In the genomic region with DNA sequence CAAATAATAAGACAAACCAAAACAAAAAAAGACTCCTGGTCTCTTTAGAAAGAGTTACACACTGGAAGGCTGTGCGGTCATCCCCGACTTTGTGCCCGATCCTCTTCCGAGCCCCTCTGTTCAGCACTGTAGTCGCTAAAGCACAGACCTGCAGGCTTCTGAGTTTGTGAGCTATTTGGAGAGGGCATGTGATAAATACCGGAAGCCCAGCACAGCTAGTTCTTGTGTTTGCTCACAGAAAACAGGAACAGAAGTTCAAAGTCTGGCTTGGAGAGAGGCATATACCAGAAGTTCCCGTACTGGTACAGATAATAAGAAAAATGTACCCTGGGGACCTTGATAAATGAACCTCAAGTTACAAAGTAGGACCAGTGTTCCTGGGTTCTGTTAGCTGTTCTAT, we compare ENCODE assay signal across 15 mouse cellular contexts. TPM values are rescaled to one million over a fixed set of nuclear protein-coding genes. Genes with fewer than 3 reads are reported as not detected.
A peak's percentile ranks its signal among the peaks of the same experiment; 100 is the strongest.
DNase-seq lines count a peak whose midpoint lies in the region; ATAC-seq and TF ChIP-seq lines count a peak whose summit lies in the region.
"Had no signal": no experiment of that assay in that cellular context is flagged by ENCODE, and none has a peak within 500 bp of the region (broad histone marks: within the 10 kb centered on the region; RNA-seq: fewer than 3 reads in every experiment).

No protein-coding gene starts in this region.

- peak overlapping the region; percentile 45; the same call in 1 of the 2 replicates for H3K27ac ChIP-seq in kidney, adult 2 months (ENCODE audit: insufficient read depth, low read depth, low read length)
- peak overlapping the region; percentile 39; the same call in 1 of the 2 replicates for H3K27ac ChIP-seq in brown adipose tissue, adult 24 weeks (replicated peaks; ENCODE audit: low read depth, low read length)
- H3K27ac ChIP-seq in limb, embryonic 12.5 days, result peak overlapping the region; percentile 66
- H3K27ac ChIP-seq in forebrain, embryonic 16.5 days (ENCODE audit: low read length), result no peak overlapping the region
- H3K27ac ChIP-seq: hindbrain, embryonic 14.5 days; midbrain, embryonic 12.5 days; neural tube, embryonic 12.5 days had no signal

- no peaks in the 10 kb centered on the region for H3K27me3 ChIP-seq in kidney, adult 2 months (replicated peaks; ENCODE audit: control insufficient read depth, insufficient read depth, low read length)
- no peaks in the 10 kb centered on the region for H3K27me3 ChIP-seq in limb, embryonic 12.5 days
- no peaks in the 10 kb centered on the region for H3K27me3 ChIP-seq in forebrain, embryonic 16.5 days (replicated peaks; ENCODE audit: control insufficient read depth, insufficient read depth, low read length)
- H3K27me3 ChIP-seq: midbrain, embryonic 12.5 days; neural tube, embryonic 12.5 days had no signal

- ATAC-seq in limb, embryonic 12.5 days (ENCODE audit: insufficient number of reproducible peaks, insufficient read depth, low FRiP score, low TSS enrichment, low read depth), result no peak
- ATAC-seq in neutrophil, adult 5-6 weeks (ENCODE audit: extremely low read depth, insufficient number of reproducible peaks, low FRiP score, poor library complexity, severe bottlenecking), result peak; percentile 18; the same call in 1 of the 2 replicates
- ATAC-seq in frontal cortex, adult (ENCODE audit: low TSS enrichment), result no peak
- no peak for ATAC-seq in forebrain, embryonic 16.5 days
- ATAC-seq: CD4-positive, CD25-positive, alpha-beta regulatory T cell, adult 4 months had no signal

- TF ChIP-seq POLR2A in kidney, adult 2 months (IDR thresholded peaks at IDR 0.05; ENCODE audit: low read depth, low read length), result no peak

- H3K9ac ChIP-seq in limb, embryonic 12.5 days (replicated peaks), result no peak overlapping the region
- no peak overlapping the region for H3K9ac ChIP-seq in forebrain, embryonic 16.5 days (replicated peaks; ENCODE audit: low read depth, low read length)
- H3K9ac ChIP-seq: hindbrain, embryonic 14.5 days; midbrain, embryonic 12.5 days; neural tube, embryonic 12.5 days had no signal

- WGBS in kidney, adult 2 months, result 45% methylated on average over 7 of the region's 7 CpGs
- WGBS in limb, embryonic 12.5 days, result 69% methylated on average over 7 of the region's 7 CpGs
- WGBS in forebrain, embryonic 16.5 days, result 84% methylated on average over 7 of the region's 7 CpGs

- no peaks in the 10 kb centered on the region for H3K9me3 ChIP-seq in limb, embryonic 12.5 days
- no peaks in the 10 kb centered on the region for H3K9me3 ChIP-seq in forebrain, embryonic 16.5 days (ENCODE audit: control insufficient read depth, low read length)
- H3K9me3 ChIP-seq: midbrain, embryonic 12.5 days; neural tube, embryonic 12.5 days had no signal

- H3K4me1 ChIP-seq in kidney, adult 2 months (ENCODE audit: control insufficient read depth, insufficient read depth, low read length), result peaks cover 8% of the 10 kb centered on the region; the same call in 1 of the 2 replicates
- peaks cover 8% of the 10 kb centered on the region; the same call in 1 of the 2 replicates for H3K4me1 ChIP-seq in brown adipose tissue, adult 24 weeks (ENCODE audit: control insufficient read depth, insufficient read depth, insufficient read length, low read length)
- H3K4me1 ChIP-seq in limb, embryonic 12.5 days (replicated peaks), result peaks cover 7% of the 10 kb centered on the region
- H3K4me1 ChIP-seq in forebrain, embryonic 16.5 days (replicated peaks; ENCODE audit: control insufficient read depth, insufficient read depth, low read length), result no peaks in the 10 kb centered on the region
- H3K4me1 ChIP-seq: midbrain, embryonic 12.5 days; neural tube, embryonic 12.5 days had no signal

- H3K36me3 ChIP-seq in kidney, adult 2 months (ENCODE audit: control insufficient read depth, insufficient read depth, low read length), result no peaks in the 10 kb centered on the region
- H3K36me3 ChIP-seq in limb, embryonic 12.5 days, result peaks cover 37% of the 10 kb centered on the region
- no peaks in the 10 kb centered on the region for H3K36me3 ChIP-seq in forebrain, embryonic 16.5 days (ENCODE audit: control insufficient read depth, insufficient read depth)

- DNase-seq in kidney, adult 2 months, result peak; percentile 61
- no peak for DNase-seq in kidney, postnatal 25 days
- no peak for DNase-seq in thymus, postnatal 14 days
- DNase-seq: gastrocnemius, postnatal 10 days; right cerebral cortex, postnatal 25 days had no signal

- no peak for TF ChIP-seq CTCF in kidney, adult 2 months (conservative IDR thresholded peaks at IDR 0.05; ENCODE audit: insufficient read depth, insufficient read length, low read depth, low read length)

- no peak overlapping the region for H3K4me2 ChIP-seq in limb, embryonic 12.5 days
- no peak overlapping the region for H3K4me2 ChIP-seq in forebrain, embryonic 16.5 days (ENCODE audit: low read length)
- H3K4me2 ChIP-seq: hindbrain, embryonic 14.5 days; midbrain, embryonic 12.5 days; neural tube, embryonic 12.5 days had no signal

- H3K4me3 ChIP-seq in kidney, adult 2 months (ENCODE audit: insufficient read depth, low read depth, low read length), result no peak overlapping the region
- no peak overlapping the region for H3K4me3 ChIP-seq in brown adipose tissue, adult 24 weeks (ENCODE audit: insufficient read depth, low read depth, low read length)
- H3K4me3 ChIP-seq in limb, embryonic 12.5 days (replicated peaks), result no peak overlapping the region
- no peak overlapping the region for H3K4me3 ChIP-seq in forebrain, embryonic 16.5 days (replicated peaks; ENCODE audit: low read length)
- H3K4me3 ChIP-seq: midbrain, embryonic 12.5 days; neural tube, embryonic 12.5 days had no signal

RNA-seq across cellular contexts. Expression of a gene that starts 9.2 kb away (rescaled TPM):
- polyA plus RNA-seq in kidney, adult 2 months (2012; rRNA removed), result 1.0 and 2.5 TPM in 2 replicates
- 5.4 and 5.7 TPM in 2 replicates for polyA plus RNA-seq in brown adipose tissue, adult 24 weeks (2012; ENCODE audit: insufficient read depth, insufficient read length, missing spikeins)
- 20.7 and 21.8 TPM in 2 replicates for polyA plus RNA-seq in limb, embryonic 12.5 days (2016; fragmentation: Nextera tagmentation; extraction: Ambion mirVana)
- total RNA-seq in neutrophil, adult 5-6 weeks (2017), result 5.0 TPM in 1 of 2 replicates, not detected in the other
- not detected in 2 replicates for polyA plus RNA-seq in forebrain, embryonic 16.5 days (2015; fragmentation: Nextera tagmentation; extraction: Ambion mirVana)
- polyA plus RNA-seq: CD4-positive, CD25-positive, alpha-beta regulatory T cell, adult 4 months; large intestine, adult 2 months had no signal

RNA-seq across cellular contexts. Expression of a gene that starts 49.6 kb away (rescaled TPM):
- 68.9 and 77.1 TPM in 2 replicates for polyA plus RNA-seq in kidney, adult 2 months (2012; rRNA removed)
- 1.1 and 1.2 TPM in 2 replicates for polyA plus RNA-seq in brown adipose tissue, adult 24 weeks (2012; ENCODE audit: insufficient read depth, insufficient read length, missing spikeins)
- polyA plus RNA-seq in limb, embryonic 12.5 days (2016; fragmentation: Nextera tagmentation; extraction: Ambion mirVana), result 0.75 and 1.3 TPM in 2 replicates
- total RNA-seq in neutrophil, adult 5-6 weeks (2017), result not detected in 2 replicates
- polyA plus RNA-seq in forebrain, embryonic 16.5 days (2015; fragmentation: Nextera tagmentation; extraction: Ambion mirVana), result 1.2 and 1.7 TPM in 2 replicates
- polyA plus RNA-seq: CD4-positive, CD25-positive, alpha-beta regulatory T cell, adult 4 months had no signal

Comparison
In these comparisons a context has a peak if more than half of its experiments do, and no peak if none do; other contexts are left out.
1. RNA of a gene that starts 49.6 kb away (polyA plus RNA-seq): 68.9 to 77.1 TPM in kidney, adult 2 months; 1.2 to 1.7 TPM in forebrain, embryonic 16.5 days, 1.1 to 1.2 TPM in brown adipose tissue, adult 24 weeks and 0.75 to 1.3 TPM in limb, embryonic 12.5 days; every median in the first group is over 10 times any median in the second.